Mouse (Mus musculus) c-Kit-negative CD71-positive TER-119-positive erythroid progenitor cells, embryonic 14.5 days (primary cell): ENCODE measurements around the gene Trim3.

Source experiments
- DNase-seq: peaks from one replicate; pipeline ENCODE4 v3.0.0-alpha.2; 2013; ENCODE audit warnings: low read depth, low spot score

Trim3 gene

GRCm38 (mm10) chr7:105557671-105558070 is 75.7 kb downstream of the Trim3 start:
- no peak for DNase-seq

- no peak for DNase-seq
These were observed 77.0 kb downstream of the Trim3 start for GRCm38 (mm10) chr7:105556406-105556805.

- DNase-seq: no peak
These were observed 77.8 kb downstream of the Trim3 start for GRCm38 (mm10) chr7:105555571-105555970.
